In the genomic region with DNA sequence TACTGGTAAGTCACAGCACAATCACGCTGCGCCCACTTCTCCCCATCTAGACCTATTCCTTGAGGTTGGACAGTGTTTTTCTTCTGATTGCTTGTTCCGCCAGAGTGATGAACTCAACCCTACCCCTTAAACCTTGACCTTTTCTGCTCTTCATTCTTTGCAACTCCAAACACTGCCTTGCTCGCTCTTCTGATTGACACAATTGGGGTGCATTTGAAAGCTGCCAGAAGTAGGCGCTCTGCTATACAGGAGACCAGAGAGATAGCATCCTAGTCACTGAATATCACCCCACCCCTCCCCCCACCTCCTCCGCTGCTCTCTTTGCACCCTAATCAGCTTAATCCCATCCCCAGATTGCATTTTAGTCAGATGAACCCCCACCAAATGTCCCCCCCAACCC, we compare ENCODE assay signal across 27 mouse cellular contexts.
"Had no signal": no experiment of that assay in that cellular context is flagged by ENCODE, and none has a peak within 500 bp of the region (broad histone marks: within the 10 kb centered on the region; RNA-seq: fewer than 3 reads in every experiment).

No protein-coding gene starts in this region.

- H3K9ac ChIP-seq: embryonic facial prominence, embryonic 12.5 days; embryonic facial prominence, embryonic 13.5 days; embryonic facial prominence, embryonic 15.5 days; forebrain, embryonic 12.5 days; forebrain, embryonic 15.5 days; forebrain, postnatal 0 days; heart, embryonic 12.5 days had no signal

- H3K36me3 ChIP-seq: embryonic facial prominence, embryonic 12.5 days; embryonic facial prominence, embryonic 13.5 days; embryonic facial prominence, embryonic 15.5 days; forebrain, embryonic 10.5 days; forebrain, embryonic 12.5 days; forebrain, embryonic 15.5 days; heart, embryonic 10.5 days; heart, embryonic 12.5 days had no signal

- H3K9me3 ChIP-seq: embryonic facial prominence, embryonic 12.5 days; embryonic facial prominence, embryonic 15.5 days; forebrain, embryonic 15.5 days; heart, embryonic 10.5 days had no signal

- ATAC-seq: forebrain, embryonic 14.5 days; forebrain, embryonic 15.5 days; forebrain, embryonic 16.5 days; forebrain, postnatal 0 days had no signal

- H3K4me2 ChIP-seq: embryonic facial prominence, embryonic 12.5 days; embryonic facial prominence, embryonic 13.5 days; embryonic facial prominence, embryonic 15.5 days; forebrain, embryonic 12.5 days; forebrain, embryonic 15.5 days; heart, embryonic 11.5 days; heart, embryonic 12.5 days had no signal

- H3K4me3 ChIP-seq: embryonic facial prominence, embryonic 12.5 days; embryonic facial prominence, embryonic 13.5 days; embryonic facial prominence, embryonic 15.5 days; erythroblast, embryonic 14.5 days; forebrain, embryonic 10.5 days; forebrain, embryonic 12.5 days; forebrain, embryonic 15.5 days; gastrocnemius, adult 2 months; heart, adult 2 months; heart, embryonic 10.5 days; heart, embryonic 12.5 days had no signal

- H3K27ac ChIP-seq: embryonic facial prominence, embryonic 12.5 days; embryonic facial prominence, embryonic 13.5 days; embryonic facial prominence, embryonic 15.5 days; forebrain, embryonic 10.5 days; forebrain, embryonic 12.5 days; forebrain, embryonic 15.5 days; gastrocnemius, adult 2 months; heart, adult 2 months; heart, embryonic 10.5 days had no signal

- H3K4me1 ChIP-seq: embryonic facial prominence, embryonic 12.5 days; embryonic facial prominence, embryonic 13.5 days; forebrain, embryonic 10.5 days; heart, embryonic 10.5 days; heart, embryonic 12.5 days had no signal

- H3K27me3 ChIP-seq: embryonic facial prominence, embryonic 12.5 days; embryonic facial prominence, embryonic 13.5 days; embryonic facial prominence, embryonic 15.5 days; forebrain, embryonic 12.5 days; forebrain, embryonic 15.5 days; heart, embryonic 12.5 days had no signal

- DNase-seq: cerebellum, adult 9-10 months; cerebellum, adult 9-11 months; cerebellum, postnatal 10 days; cerebellum, postnatal 14 days; cerebellum, postnatal 25 days; cerebellum, postnatal 36 days; embryo, embryonic 11 days; forebrain, postnatal 0 days; gastrocnemius, adult 2 months; gastrocnemius, postnatal 10 days; gastrocnemius, postnatal 14 days; gastrocnemius, postnatal 25 days; gastrocnemius, postnatal 36 days; heart, adult 18-20 months; heart, adult 2 months had no signal
